Mouse (Mus musculus) cerebellum, adult 8-10 months (tissue): ENCODE results near the gene Cyp4f39.
"Not testable (repeated sequence)": the region's sequence is repeated elsewhere in the genome, so short reads cannot be mapped to it uniquely, and the experiment has no call there.

Source experiments
- DNase-seq: peaks from one replicate; pipeline ENCODE4 v3.0.0; 2022

Cyp4f39 gene

GRCm38 (mm10) chr17:32474954-32475560 lies 22.5 kb downstream of the Cyp4f39 start:
- no peak for DNase-seq

GRCm38 (mm10) chr17:32477204-32477603 lies 24.7 kb downstream of the Cyp4f39 start:
- DNase-seq = no peak

- no peak for DNase-seq
Observed at GRCm38 (mm10) chr17:32478727-32479126, 26.2 kb downstream of the Cyp4f39 start.

- DNase-seq = no peak
Observed at GRCm38 (mm10) chr17:32479554-32480506, 27.3 kb downstream of the Cyp4f39 start.

GRCm38 (mm10) chr17:32481766-32482165 lies 29.2 kb downstream of the Cyp4f39 start:
- no peak for DNase-seq

- DNase-seq = peak; percentile 89
Observed at GRCm38 (mm10) chr17:32483200-32483599, 30.7 kb downstream of the Cyp4f39 start.

- DNase-seq = no peak
Observed at GRCm38 (mm10) chr17:32492349-32492980, 39.9 kb downstream of the Cyp4f39 start.

- DNase-seq = peak; percentile 59
Observed at GRCm38 (mm10) chr17:32494601-32495000, 42.1 kb downstream of the Cyp4f39 start.

- not testable (repeated sequence) for DNase-seq
Observed at GRCm38 (mm10) chr17:32500511-32500910, 48.0 kb downstream of the Cyp4f39 start.

- no peak for DNase-seq
Observed at GRCm38 (mm10) chr17:32501051-32501450, 48.5 kb downstream of the Cyp4f39 start.

- no peak for DNase-seq
Observed at GRCm38 (mm10) chr17:32503111-32503510, 50.6 kb downstream of the Cyp4f39 start.

GRCm38 (mm10) chr17:32505851-32506728 lies 53.6 kb downstream of the Cyp4f39 start, which contains the start of gene Cyp4f17:
TSS of gene Cyp4f17 (plus strand) at chr17:32506050.
- no peak for DNase-seq

- DNase-seq = no peak
Observed at GRCm38 (mm10) chr17:32506729-32507245, 54.3 kb downstream of the Cyp4f39 start.

- DNase-seq = no peak
Observed at GRCm38 (mm10) chr17:32516126-32516525, 63.6 kb downstream of the Cyp4f39 start.

- DNase-seq = no peak
Observed at GRCm38 (mm10) chr17:32521981-32522380, 69.5 kb downstream of the Cyp4f39 start.

GRCm38 (mm10) chr17:32522386-32522785 lies 69.9 kb downstream of the Cyp4f39 start:
- no peak for DNase-seq

GRCm38 (mm10) chr17:32522816-32523215 lies 70.3 kb downstream of the Cyp4f39 start:
- no peak for DNase-seq

- no peak for DNase-seq
Observed at GRCm38 (mm10) chr17:32523895-32524294, 71.4 kb downstream of the Cyp4f39 start.

- DNase-seq = not testable (repeated sequence)
Observed at GRCm38 (mm10) chr17:32526341-32526740, 73.8 kb downstream of the Cyp4f39 start.

GRCm38 (mm10) chr17:32527748-32528147 lies 75.2 kb downstream of the Cyp4f39 start:
- DNase-seq = no peak

GRCm38 (mm10) chr17:32528408-32529337 lies 76.2 kb downstream of the Cyp4f39 start:
- DNase-seq = peak; percentile 94
